Mouse (Mus musculus) cerebellum, postnatal 4 days (tissue): ENCODE data around the gene Cav3.
A peak's percentile ranks its signal among the peaks of the same experiment; 100 is the strongest.

Experiments used
- DNase-seq, 2 experiments: peaks; one replicate each; pipeline ENCODE4 v3.0.0; 2022; ENCODE audit warnings: low spot score in 2 of 2, mixed read lengths in 1 of 2

Cav3 gene

GRCm38 (mm10) chr6:112459341-112459749 is at the start of gene Cav3:
Cav3 (plus strand) TSS chr6:112459505.
- peak in 1 of 2 experiments; percentile 36 for DNase-seq

DNA sequence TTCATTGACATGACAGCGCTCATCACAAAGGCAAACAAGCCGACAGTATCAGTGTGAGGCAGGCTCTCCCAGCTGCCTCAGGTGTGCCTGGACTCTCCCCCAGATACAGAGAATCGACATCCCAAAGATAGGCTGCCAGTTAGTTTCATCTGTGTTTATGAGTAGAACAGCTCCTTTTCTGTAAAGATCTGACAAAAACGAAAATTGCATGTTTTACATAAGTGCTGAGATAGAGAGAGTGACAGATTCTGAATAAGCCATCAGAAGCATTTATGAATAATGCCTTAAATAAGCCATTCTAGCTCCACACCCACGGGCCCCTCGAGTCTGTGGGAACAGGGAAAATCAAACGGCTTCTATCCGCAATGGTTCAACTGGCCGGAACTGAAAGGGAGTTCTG is 40.0 kb upstream of the Cav3 start:
- DNase-seq, result no peak

GRCm38 (mm10) chr6:112420883-112421282 is 38.4 kb upstream of the Cav3 start:
- no peak for DNase-seq

DNA sequence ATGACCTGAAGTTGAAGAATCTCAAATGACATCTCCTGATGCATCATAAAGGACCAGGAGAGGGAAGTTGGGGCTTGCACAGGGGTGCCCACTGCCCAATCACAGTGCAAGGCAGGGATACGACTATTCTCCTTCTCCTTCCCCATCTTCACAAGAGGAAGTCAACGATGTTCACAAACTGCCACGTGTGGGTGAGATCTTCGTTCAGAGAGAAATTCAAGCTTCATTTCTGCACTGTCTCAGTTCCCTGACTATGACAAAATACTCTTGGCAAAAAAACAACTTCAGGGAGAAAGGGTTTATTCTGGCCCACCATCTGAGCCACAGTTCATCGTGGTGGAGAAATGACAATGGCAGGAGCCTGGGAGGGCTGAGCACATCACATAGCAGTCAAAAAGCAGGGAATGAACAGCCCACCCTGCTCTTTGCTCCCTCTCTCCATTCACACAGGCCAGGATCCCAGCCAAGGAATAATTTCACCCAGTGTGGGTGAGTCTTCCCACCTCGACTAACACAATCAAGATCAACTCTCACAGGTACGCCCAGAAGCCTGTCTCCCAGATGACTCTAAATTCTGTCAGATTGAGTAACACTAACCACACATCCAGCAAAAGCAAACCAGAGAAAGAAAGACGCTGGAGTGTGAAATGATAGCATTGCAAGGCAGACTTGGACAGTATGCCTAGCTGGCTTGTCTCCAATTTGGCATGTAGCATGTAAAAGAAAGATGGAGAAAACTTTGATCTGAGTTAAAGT is 35.4 kb upstream of the Cav3 start:
- no peak for DNase-seq

DNA sequence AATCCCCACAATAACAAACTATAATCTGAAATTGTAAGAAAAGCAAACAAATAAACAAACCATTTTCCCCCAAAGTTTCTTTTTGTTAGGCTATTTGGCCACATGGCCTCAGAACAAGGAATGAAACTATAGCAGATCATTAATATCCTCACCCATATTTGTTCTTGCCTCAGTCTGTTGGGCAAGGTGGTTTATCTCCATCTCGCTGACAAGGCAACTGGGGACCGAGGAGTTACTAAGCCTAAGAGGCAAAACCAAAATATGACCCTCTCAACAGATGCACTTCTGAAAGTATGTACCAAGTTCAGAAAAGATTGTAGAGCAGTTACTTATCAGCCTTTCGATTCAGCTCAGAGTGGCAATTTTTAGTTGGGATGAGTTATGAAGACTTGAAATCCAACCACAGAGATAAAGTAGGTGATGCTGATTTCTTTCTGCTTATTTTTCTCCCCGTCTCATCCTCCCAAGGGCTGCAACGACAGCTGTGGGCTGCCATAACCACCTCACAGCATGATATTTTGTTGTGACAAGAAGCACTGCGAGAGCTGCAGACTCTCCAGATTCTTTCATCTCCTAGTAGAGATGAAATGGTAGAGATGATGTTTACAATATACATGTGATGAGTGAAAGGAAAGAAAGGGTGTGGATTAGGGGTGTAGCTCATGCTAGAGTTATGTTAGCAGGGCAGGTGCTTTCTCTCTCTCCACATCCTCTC is 33.1 kb upstream of the Cav3 start:
- no peak for DNase-seq

DNA sequence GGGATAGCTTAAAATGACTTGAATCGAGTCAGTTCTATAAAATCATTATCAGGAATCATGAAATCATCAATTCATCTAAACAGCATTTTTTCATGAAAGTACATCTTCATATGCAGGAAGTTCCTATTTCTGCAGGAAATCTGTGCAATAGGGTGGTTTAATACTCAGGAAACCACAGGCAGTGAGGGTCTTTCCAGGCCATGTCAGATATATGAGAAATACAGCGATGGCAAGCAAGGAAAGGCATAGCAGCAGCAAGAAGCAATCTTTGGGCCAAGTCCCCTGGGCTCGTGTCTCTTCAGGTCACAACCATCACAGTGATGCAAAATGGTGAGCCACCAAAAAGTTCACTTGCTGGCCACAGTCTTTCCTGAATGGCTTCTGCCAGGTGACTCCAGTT is 13.6 kb upstream of the Cav3 start:
- no peak for DNase-seq

- no peak for DNase-seq
Measured at GRCm38 (mm10) chr6:112461459-112461858, 2.2 kb downstream of the Cav3 start.

DNA sequence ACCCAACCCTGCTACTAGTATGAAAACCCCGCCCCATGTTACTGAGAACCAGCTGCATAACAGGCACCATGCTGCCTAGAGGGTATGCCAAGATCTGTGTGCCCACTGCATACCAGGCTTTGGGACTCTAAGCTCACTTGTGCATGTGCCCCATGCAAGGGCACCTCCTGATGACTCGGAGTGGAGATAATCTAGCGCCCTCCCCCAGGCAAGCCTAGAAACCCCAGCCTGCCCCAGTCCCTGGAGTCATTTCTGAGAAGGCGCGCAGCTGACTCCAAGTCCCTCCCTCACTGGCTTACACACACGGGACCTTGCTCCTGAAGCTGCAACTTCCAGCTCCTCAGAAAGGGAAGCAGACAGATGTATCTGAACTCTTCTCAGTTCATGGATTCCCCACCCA is 4.0 kb downstream of the Cav3 start:
- no peak for DNase-seq

- DNase-seq, result no peak
Measured at GRCm38 (mm10) chr6:112465441-112465840, 6.1 kb downstream of the Cav3 start.

- no peak for DNase-seq
Measured at GRCm38 (mm10) chr6:112466001-112466400, 6.7 kb downstream of the Cav3 start.

- DNase-seq, result no peak
Measured at GRCm38 (mm10) chr6:112471644-112472043, 12.3 kb downstream of the Cav3 start.

DNA sequence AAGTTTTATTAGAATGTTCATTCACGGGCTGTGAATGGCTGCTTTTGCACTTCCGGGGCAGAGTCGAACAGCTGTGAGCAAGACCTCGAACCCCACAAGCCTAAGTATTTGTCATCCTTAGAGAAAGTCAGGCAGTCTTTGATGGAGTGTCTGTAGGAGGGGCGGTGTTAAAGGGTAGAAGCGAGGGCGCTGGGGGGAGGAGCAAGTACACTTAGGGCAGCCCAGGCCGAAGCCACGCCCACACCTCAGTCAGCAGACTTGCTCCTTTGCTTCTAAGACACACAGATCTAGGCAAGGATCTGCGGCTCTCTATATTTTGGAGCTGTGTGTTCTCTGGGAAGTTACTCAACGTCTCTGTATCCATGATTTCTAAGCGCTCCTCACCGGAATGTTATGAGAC is 20.6 kb downstream of the Cav3 start:
- no peak for DNase-seq

GRCm38 (mm10) chr6:112484316-112484715 is 25.0 kb downstream of the Cav3 start:
- DNase-seq, result peak in 1 of 2 experiments; percentile 64

GRCm38 (mm10) chr6:112487993-112488392 is 28.7 kb downstream of the Cav3 start:
- no peak for DNase-seq

GRCm38 (mm10) chr6:112488821-112489180 is 29.5 kb downstream of the Cav3 start:
- no peak for DNase-seq

DNA sequence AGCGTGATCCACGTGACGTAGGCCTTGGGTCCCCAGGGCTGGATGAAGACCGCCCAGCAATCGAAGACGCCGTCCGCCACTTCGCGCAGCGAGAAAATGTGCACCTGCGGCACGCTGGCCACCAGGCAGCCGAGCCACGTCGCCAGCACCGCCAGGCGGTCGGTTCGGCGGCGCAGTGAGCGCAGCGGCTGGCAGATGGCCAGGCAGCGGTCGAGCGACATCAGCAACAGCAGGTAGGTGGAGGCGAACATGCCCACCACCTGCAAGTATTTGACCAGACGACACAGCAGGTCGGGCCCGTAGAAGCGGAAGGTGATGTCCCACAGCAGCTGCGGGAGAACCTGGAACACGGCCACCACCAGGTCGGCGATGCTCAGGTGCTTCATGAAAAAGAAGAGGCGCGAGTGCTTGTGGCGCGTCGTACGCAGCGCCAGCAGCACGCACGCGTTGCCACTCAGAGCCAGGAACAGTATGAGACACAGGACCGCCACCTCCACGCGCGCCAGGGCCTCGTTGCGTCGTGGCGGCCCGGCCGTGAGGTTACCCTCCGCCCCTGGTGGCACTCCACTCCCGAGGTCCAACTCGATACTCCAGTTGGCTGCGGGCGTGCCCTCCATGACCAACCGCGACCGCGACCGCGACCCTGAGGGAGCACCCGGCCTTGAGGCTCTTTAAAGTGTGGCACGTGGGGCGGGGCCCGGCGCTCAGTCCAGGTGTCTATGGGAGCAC is 30.0 kb downstream of the Cav3 start:
- peak in 1 of 2 experiments; percentile 34 for DNase-seq

DNA sequence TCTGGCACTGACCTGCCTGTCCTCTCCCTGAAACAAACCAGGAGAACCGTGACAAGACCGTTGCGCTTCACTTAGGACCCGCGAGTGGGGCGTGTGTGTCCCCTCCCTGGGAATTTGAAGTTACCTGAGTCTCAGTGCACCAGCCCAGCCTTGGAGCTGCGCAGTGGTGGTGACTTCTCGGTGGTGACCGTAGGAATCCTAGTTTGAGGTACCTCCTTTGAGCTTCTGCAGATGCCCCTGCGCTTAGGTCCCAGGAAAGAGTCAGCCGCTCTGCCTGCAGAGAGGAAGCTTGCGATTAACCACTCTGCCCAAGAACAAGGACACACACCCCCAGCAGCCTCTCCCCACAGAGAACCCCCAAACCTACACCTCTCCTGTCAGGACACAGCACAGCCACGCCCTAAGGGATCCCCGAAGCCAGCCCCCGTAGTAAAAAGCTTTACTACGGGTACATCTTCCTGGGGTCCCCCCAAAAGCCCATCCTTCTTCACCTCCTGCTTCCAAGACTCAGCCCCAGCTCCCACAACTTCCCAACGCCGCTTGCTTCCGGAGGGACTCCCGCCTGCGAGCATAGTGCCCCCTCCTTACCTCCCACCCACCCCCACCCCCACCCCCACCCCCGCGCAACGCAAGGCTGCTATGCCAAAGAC is 30.7 kb downstream of the Cav3 start, which contains the start of gene Oxtr:
Gene Oxtr, minus strand, starts transcription at position 34 of the 650 bp plus-strand sequence.
- DNase-seq, result no peak

DNA sequence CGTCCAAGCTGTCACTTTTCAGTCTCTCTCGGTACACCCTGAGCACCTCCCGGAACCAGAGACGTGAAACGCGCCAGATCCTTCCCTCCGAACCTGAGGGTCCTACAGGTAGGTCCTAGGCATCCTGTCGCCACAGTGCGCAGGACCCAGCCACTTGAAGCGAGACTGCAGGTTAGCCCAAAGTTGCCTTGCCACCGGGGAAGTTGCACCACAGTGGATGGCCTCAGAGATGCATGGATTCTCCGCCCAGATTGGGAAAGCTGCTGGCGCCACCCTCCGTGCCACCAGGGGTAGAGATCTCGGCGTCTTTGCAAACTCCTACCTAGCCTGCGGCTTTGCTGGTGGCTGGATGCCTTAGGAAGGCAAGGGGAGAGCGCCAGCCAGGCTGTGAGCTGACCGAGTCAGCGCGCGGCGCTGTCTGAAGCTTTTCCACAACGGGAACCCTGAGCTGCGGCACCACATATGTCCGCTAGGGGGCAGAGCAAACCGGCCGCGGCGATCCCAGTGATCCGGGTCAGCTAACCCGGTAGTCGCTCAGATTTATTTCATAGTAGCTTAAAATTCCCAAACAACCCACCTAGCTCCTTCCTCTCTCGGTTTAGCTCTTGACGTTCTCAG is 31.4 kb downstream of the Cav3 start:
- DNase-seq, result peak; percentile 84 to 95

DNA sequence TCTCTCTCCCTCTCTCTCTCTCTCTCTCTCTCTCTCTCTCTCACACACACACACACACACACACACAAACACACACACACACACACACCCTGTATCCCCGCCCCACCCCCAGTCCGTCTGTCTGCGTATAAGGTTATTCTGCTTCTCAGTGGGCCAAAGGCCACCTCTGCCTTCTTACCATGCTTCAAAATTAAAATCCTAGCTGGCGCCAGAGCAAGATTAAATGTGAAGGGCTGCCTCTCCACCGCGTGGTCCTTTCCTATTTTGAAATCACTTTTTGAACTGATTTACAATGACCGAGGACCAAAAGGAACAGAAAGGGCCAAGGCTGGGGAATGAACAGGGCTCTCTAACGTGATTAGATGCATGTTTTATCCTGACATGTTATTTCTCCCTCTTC is 32.2 kb downstream of the Cav3 start:
- no peak for DNase-seq

GRCm38 (mm10) chr6:112492656-112493055 is 33.4 kb downstream of the Cav3 start:
- no peak for DNase-seq

GRCm38 (mm10) chr6:112493371-112493770 is 34.1 kb downstream of the Cav3 start:
- DNase-seq, result no peak
